Mouse (Mus musculus) midbrain, postnatal 0 days (tissue): Measurements from ENCODE around the gene Tnfrsf12a. TPM values are rescaled to one million over a fixed set of nuclear protein-coding genes. Genes with fewer than 3 reads are reported as not detected.
A peak's percentile ranks its signal among the peaks of the same experiment; 100 is the strongest.

Source experiments
- ATAC-seq: fragments of 200-750 bp; cut with Nextera tagmentation; 2 replicates; pipeline ENCODE4 v1.8.0; 2017; ENCODE audit warnings: moderate number of reproducible peaks, mild to moderate bottlenecking, moderate TSS enrichment, moderate library complexity; ENCODE audit not compliant: low FRiP score
- DNase-seq: peaks from one replicate; pipeline ENCODE4 v3.0.0-alpha.2; 2015; ENCODE audit warnings: low spot score
- H3K27ac ChIP-seq: fragments of 300-500 bp; sonication (generic); 2 replicates; pipeline ENCODE4 v1.5.1; 2014; ENCODE audit warnings: low read depth, mild to moderate bottlenecking, low read length, mixed read lengths
- H3K27me3 ChIP-seq: fragments of 300-500 bp; sonication (generic); 2 replicates; pipeline ENCODE4 v1.6.1; 2014; ENCODE audit warnings: low read length, control low read depth, mixed read lengths; ENCODE audit not compliant: insufficient read depth
- H3K36me3 ChIP-seq: fragments of 300-500 bp; sonication (generic); 2 replicates; pipeline ENCODE4 v1.6.1; 2014; ENCODE audit warnings: low read length, control low read depth, mixed read lengths; ENCODE audit not compliant: insufficient read depth
- H3K4me1 ChIP-seq: fragments of 300-500 bp; sonication (generic); 2 replicates; pipeline ENCODE4 v1.6.1; 2014; ENCODE audit warnings: mild to moderate bottlenecking, control low read depth, antibody characterized with exemption, low read length, mixed read lengths; ENCODE audit not compliant: insufficient read depth
- H3K4me2 ChIP-seq: fragments of 300-500 bp; sonication (generic); 2 replicates; pipeline ENCODE4 v1.6.1; 2014; ENCODE audit warnings: low read depth, mild to moderate bottlenecking, low read length, mixed read lengths; ENCODE audit not compliant: poor library complexity, severe bottlenecking
- H3K4me3 ChIP-seq: fragments of 300-500 bp; sonication (generic); 2 replicates; pipeline ENCODE4 v1.5.1; 2014; ENCODE audit warnings: low read depth, mild to moderate bottlenecking, low read length, moderate library complexity
- H3K9ac ChIP-seq: fragments of 300-500 bp; sonication (generic); replicated peaks from 2 replicates; pipeline ENCODE4 v1.6.1; 2014; ENCODE audit warnings: mild to moderate bottlenecking, low read length, moderate library complexity, mixed read lengths; ENCODE audit not compliant: poor library complexity, severe bottlenecking
- H3K9me3 ChIP-seq: fragments of 300-500 bp; sonication (generic); 2 replicates; pipeline ENCODE4 v1.6.1; 2016; ENCODE audit warnings: low read length, control low read depth
- CTCF ChIP-seq: IDR thresholded peaks from 2 replicates; pipeline ENCODE4 v1.5.1; 2016; ENCODE audit warnings: antibody characterized with exemption, mild to moderate bottlenecking
- WGBS: fragments of 180-500 bp; shearing (Covaris S2); extraction: QIAGEN DNeasy Blood & Tissue Kit; methylation state at CpG from one replicate; pipeline ENCODE4 v1.1.7; 2014; 5-methylcytosine and 5-hydroxymethylcytosine counted together
- polyA plus RNA-seq: library from polyadenylated mRNA; unstranded; fragments of >200 nt; fragmentation: Nextera tagmentation; extraction: Ambion mirVana; gene quantifications from 2 replicates; pipeline ENCODE4 v1.2.1, GENCODE M21; 2015
- total RNA-seq: library from RNA; depleted of rRNA; stranded (reverse); fragments of >200 nt; gene quantifications from 2 replicates; pipeline ENCODE4 v1.2.3, GENCODE M21; 2014

Tnfrsf12a gene
- total and polyA plus RNA-seq, 2 experiments from 2014 or later = 3.3 to 3.9 TPM

- DNase-seq (no peak), ATAC-seq (no peak)
- no peaks in the 10 kb centered on the region for H3K9me3 ChIP-seq
- 1% methylated on average over 9 of the region's 9 CpGs for WGBS
- H3K4me1 ChIP-seq = no peaks in the 10 kb centered on the region
- H3K4me3 ChIP-seq = no peak overlapping the region
- H3K9ac ChIP-seq = no peak overlapping the region
- H3K27ac ChIP-seq = no peak overlapping the region
- H3K4me2 ChIP-seq = no peak overlapping the region
- peaks cover 2% of the 10 kb centered on the region for H3K36me3 ChIP-seq
- H3K27me3 ChIP-seq = peaks cover 32% of the 10 kb centered on the region
- TF ChIP-seq CTCF = peak; percentile 47
Observed at GRCm38 (mm10) chr17:23661526-23661925, 15.7 kb downstream of the Tnfrsf12a start.

GRCm38 (mm10) chr17:23660876-23661200 is 16.4 kb downstream of the Tnfrsf12a start:
- 5% methylated on average over 14 of the region's 14 CpGs for WGBS
- Histone ChIP-seq H3K27me3 (peaks cover 32% of the 10 kb centered on the region), H3K36me3 (no peaks in the 10 kb centered on the region), H3K27ac (no peak overlapping the region), H3K9ac (no peak overlapping the region), H3K4me3 (peak overlapping the region; percentile 10; the same call in 1 of the 2 replicates), H3K4me1 (no peaks in the 10 kb centered on the region), H3K9me3 (no peaks in the 10 kb centered on the region), H3K4me2 (peak overlapping the region; percentile 18)
- ATAC-seq (no peak), DNase-seq (no peak)
- no peak for TF ChIP-seq CTCF

GRCm38 (mm10) chr17:23660117-23660875 is 17.0 kb downstream of the Tnfrsf12a start, which contains the start of gene Bicdl2:
TSS of gene Bicdl2 (plus strand) at chr17:23660506.
- H3K36me3 ChIP-seq = no peaks in the 10 kb centered on the region
- ATAC-seq (no peak), DNase-seq (no peak)
- H3K9ac ChIP-seq = no peak within 1 kb of the TSS
- H3K27me3 ChIP-seq = peaks cover 32% of the 10 kb centered on the region
- peak within 1 kb of the TSS; percentile 10; the same call in 1 of the 2 replicates for H3K4me3 ChIP-seq
- 7% methylated on average over 27 of the region's 27 CpGs for WGBS
- H3K4me2 ChIP-seq = peak within 1 kb of the TSS; percentile 18
- H3K27ac ChIP-seq = no peak within 1 kb of the TSS
- peak; percentile 64 for TF ChIP-seq CTCF
- no peaks in the 10 kb centered on the region for H3K4me1 ChIP-seq
- H3K9me3 ChIP-seq = no peaks in the 10 kb centered on the region

GRCm38 (mm10) chr17:23658450-23658849 is 18.8 kb downstream of the Tnfrsf12a start:
- no peak overlapping the region for H3K4me3 ChIP-seq
- no peaks in the 10 kb centered on the region for H3K36me3 ChIP-seq
- no peak overlapping the region for H3K9ac ChIP-seq
- no peak for TF ChIP-seq CTCF
- H3K27ac ChIP-seq = no peak overlapping the region
- WGBS = 87% methylated on average over 3 of the region's 3 CpGs
- ATAC-seq = no peak
- DNase-seq = no peak
- H3K9me3 ChIP-seq = no peaks in the 10 kb centered on the region
- H3K27me3 ChIP-seq = peaks cover 32% of the 10 kb centered on the region
- no peaks in the 10 kb centered on the region for H3K4me1 ChIP-seq
- no peak overlapping the region for H3K4me2 ChIP-seq

- no peak overlapping the region for H3K4me3 ChIP-seq
- H3K9ac ChIP-seq = no peak overlapping the region
- WGBS = 63% methylated on average over 2 of the region's 2 CpGs
- DNase-seq (no peak), ATAC-seq (no peak)
- H3K4me2 ChIP-seq = no peak overlapping the region
- H3K9me3 ChIP-seq = no peaks in the 10 kb centered on the region
- H3K27ac ChIP-seq = no peak overlapping the region
- H3K27me3 ChIP-seq = peaks cover 2% of the 10 kb centered on the region
- H3K36me3 ChIP-seq = no peaks in the 10 kb centered on the region
- no peak for TF ChIP-seq CTCF
- H3K4me1 ChIP-seq = no peaks in the 10 kb centered on the region
Observed at GRCm38 (mm10) chr17:23654410-23654809, 22.9 kb downstream of the Tnfrsf12a start.

- ATAC-seq = no peak
- Histone ChIP-seq H3K4me1 (no peaks in the 10 kb centered on the region), H3K4me3 (no peak overlapping the region), H3K9me3 (no peaks in the 10 kb centered on the region), H3K4me2 (no peak overlapping the region), H3K9ac (no peak overlapping the region), H3K36me3 (no peaks in the 10 kb centered on the region), H3K27me3 (no peaks in the 10 kb centered on the region; the same call in 1 of the 2 replicates), H3K27ac (no peak overlapping the region)
- 66% methylated on average over 6 of the region's 6 CpGs for WGBS
- DNase-seq = no peak
- no peak for TF ChIP-seq CTCF
Observed at GRCm38 (mm10) chr17:23654001-23654400, 23.3 kb downstream of the Tnfrsf12a start.
